Mouse (Mus musculus): ENCODE data around the gene Pigk.

The Pigk gene

DNA sequence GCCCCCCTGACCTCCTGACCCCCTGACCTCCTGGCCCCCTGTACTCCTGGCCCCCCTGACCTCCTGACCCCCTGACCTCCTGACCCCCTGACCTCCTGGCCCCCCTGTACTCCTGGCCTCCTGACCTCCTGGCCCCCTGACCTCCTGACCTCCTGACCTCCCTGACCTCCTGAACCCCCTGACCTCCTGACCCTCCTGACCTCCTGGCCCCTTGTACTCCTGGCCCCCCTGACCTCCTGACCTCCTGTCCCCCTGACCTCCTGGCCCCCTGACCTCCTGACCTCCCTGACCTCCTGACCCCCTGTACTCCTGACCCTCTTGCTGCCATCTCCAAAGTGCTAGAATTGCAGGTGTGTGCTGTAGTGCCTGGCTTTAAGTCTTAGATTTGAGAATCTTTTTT, 19.6 kb downstream of the Pigk start:
- no peak for DNase-seq

DNA sequence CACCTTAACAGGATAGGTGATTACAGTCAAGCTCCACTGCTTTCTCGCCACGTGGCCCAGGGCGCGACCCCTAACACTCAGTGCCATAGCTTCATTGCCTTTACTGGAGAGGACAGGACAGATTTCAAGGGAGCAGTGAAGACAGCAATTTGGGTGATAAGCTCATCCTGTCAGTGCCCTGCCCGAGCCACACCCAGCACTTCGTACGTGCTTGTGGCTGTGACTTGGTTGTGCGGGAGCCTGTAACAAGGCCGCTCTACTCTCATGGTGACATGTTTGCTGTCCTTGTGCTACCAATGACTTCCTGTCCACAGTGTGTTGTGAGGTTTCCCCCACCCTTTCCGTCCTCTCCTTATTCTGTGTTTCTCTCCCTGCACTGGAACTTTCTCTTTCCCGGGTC, 20.2 kb downstream of the Pigk start:
- DNase-seq: no peak

DNA sequence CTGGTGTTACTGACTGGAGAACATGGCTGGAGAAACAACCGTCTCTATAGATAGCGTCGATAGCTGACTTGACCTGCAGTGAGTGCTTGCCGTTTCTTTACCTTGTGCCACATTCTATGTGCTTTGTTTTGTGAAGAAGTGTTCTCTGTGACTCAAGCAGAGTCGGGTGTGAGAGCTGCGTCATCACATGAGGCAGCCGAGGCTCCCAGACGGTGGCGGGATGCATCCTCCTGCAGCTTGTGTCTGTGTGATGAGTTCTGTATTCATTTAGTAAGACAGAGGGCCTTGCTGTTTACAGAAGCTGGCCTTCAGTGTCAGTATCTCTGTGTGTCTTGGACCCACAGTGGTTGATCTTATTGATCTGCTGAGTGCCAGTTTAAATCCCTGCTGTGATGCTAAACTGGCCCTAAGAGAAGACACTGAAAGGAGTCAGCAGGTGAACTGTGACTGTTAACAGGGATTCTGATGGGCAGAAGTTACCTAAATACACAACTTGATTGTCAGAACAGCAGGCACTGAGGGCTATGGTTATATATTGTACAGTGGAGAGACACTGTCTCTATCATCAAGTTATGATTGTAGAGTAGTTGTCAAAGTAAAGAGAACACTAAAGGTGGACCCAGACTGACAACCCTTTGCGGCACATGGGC, 21.8 kb downstream of the Pigk start:
- DNase-seq: no peak

DNA sequence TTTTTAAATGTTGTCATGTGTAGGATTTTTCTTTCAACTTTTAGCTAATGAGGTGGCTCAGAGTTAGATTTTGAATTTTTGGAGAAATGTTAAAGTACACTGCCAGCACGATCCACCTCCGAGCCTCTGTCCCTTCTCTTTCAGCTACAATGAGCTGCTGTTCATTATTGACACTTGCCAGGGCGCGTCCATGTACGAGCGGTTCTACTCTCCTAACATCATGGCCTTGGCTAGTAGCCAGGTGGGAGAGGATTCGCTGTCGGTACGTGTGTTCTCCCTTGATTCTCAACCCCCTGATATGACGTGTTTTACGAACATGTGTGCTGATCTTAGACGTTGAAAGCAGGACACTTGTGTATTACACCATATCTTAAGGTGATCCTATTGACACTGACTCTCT, 30.4 kb downstream of the Pigk start:
- no peak for DNase-seq

DNA sequence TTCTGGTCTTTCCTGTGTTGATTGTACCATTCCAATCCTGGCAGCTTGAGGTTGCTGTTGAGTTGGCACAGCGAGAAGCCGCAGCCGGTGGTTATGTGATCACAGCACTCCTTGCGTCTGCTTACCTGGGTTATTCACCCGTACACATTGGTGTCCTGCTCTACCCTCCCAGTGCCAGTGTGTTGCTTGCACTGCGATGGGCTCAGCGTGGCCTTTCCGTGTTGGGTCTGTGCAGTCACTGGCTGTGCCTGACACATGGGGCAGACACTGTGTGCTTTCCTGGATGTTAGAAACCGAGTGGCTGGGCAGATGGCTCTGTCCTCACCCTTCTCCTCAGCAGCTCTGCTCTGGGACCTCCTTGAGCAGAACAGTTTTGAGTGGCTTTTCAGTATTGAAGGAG, 31.7 kb downstream of the Pigk start:
- no peak for DNase-seq

DNA sequence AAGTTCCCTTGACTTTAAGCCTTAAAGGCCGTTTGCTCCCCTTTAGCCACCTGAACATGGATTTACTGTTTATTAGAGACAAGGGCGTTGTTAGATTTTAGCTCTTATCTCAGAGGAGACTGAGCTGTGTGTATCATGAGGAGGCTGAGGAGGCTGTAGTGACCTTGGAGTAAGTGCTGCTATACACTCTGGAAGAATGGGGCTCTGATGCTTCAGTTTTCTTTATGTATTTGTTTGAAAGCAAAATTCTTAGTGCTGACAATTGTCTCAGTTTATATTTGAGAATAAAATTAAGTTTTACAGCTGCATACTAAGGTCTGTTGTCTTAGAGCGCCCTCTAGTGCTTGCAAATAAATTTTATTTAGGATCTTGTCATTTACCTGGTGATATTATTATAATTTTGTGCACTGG, 35.6 kb downstream of the Pigk start:
- DNase-seq: no peak

DNA sequence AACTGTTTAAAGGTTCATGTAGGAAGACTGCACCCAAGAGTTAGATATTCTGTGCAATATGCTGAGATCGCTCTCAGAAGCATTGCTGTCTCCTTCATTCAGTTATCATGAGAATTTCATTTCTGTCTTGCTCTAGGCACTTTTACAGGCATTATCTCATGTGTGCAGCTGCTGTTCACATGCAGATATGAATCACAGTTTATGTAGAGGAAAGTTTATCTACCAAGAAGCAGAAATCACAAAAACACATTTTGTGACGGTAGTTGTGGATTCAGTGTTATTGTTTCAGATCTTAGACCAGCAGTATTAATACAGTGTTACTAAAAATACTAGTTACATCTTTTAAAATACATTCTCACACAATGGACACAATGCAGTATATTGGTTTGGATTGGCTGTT, 36.0 kb downstream of the Pigk start:
- DNase-seq: no peak

DNA sequence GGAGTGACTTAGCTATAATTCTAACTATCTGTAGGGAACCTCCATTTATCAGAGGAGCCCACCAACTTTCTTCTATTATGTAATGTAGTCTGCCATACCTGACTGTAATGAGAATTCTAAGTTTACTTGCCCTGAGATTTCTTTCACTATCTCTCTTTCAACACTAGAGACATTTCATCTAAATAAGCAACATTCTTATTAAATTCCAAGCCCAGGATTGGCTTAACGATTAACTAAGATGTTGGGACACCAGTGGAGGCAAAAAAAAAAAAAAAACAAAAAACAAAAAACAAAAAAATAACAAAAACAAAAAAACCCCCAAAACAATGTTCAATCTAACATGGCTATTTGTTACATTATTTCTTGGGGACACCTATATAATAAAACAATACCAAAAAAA, 39.0 kb downstream of the Pigk start:
- no peak for DNase-seq

DNA sequence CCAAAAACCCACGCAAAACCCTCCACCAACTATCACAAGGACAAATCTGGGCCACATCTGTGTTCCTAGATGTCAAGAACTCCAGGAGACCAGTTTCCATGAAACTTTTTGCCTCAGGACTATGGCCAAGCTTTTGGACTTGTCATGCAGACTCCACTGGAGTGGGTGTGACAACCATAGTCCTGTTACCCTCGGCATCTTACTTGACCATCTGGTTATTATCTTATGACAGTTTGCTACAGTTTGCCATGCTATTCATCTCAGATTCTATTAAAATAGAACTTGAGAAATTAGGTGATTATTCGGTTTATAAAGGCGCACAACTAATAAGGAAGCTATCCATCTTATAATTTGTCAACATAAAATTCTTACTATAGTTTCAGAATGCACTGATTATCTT, 39.4 kb downstream of the Pigk start:
- DNase-seq: no peak

DNA sequence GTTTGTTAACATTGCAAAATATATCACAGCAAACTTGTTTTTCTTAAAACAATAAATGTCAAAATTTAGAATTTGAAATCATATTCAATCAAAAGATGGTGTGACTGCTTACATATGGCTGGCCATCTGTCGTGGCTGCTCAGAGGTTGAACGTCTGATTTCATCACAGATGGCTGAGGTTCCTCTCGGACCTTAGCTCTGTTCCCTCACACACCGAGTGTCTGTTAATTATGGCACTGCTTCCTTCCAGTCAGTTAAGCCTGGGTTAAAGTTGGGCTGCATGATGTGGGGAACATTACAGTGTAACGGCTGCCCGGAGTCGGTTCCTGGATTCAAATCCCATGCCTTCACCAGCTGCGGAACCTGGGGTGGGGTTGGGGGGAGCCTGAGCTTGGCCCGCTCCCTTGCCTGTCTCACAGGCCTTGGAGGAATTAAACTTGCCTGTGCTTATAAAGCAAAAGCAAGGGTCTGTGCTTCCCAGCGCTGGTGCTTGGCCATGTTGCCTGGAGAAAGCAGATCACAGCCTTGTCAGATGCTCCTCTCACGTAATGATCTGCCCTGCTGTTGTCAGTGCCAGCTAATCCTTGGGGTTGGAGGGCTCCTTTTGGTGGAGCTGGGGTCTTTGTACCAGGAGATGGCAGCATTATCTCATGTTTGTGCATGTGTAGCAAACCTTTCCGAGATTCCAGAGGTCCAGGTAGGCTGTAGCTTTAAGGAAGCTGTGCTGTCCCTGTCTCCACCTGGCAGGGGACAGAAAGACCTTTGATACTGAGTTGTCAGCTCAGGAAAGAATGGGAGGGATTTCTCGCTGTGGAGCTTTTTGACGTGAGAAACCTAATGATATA, 40.2 kb downstream of the Pigk start:
- no peak for DNase-seq

DNA sequence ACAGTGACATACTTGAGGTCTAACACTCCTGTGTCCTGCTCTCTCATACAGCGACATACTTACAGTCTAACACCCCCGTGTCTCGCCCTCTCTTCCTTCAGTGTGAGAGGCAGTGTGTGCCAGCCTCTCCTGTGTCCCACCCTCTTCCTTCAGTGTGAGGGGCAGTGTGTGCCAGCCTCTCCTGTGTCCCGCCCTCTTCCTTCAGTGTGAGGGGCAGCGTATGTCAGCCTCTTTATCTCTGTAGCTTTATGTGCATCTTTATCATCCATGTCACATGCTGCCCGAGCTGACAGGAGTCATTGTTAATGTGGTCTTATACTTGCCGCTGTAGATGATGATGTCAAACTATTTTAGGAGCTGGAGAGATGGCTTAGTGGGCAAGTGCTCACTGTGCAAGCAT, 41.6 kb downstream of the Pigk start:
- DNase-seq: no peak

DNA sequence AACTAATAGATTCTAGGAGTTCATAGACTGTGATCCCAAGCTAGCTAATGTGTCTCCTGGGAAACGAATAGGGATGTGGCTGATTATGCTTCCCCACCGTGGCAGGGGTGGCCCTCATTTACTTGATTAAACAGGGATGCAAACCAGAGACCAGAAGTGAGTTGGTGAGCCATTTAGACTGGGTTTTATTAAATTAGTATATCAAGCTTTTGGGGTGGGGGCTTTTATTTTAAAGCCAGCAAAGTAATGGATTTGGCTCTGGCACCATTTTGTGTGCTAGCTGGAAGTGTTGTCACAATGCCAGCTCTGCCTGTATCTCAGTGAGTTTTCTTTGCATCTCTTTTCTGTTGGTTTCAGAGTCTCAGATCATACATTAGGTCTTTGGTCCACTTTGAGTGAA, 43.0 kb downstream of the Pigk start:
- no peak for DNase-seq

DNA sequence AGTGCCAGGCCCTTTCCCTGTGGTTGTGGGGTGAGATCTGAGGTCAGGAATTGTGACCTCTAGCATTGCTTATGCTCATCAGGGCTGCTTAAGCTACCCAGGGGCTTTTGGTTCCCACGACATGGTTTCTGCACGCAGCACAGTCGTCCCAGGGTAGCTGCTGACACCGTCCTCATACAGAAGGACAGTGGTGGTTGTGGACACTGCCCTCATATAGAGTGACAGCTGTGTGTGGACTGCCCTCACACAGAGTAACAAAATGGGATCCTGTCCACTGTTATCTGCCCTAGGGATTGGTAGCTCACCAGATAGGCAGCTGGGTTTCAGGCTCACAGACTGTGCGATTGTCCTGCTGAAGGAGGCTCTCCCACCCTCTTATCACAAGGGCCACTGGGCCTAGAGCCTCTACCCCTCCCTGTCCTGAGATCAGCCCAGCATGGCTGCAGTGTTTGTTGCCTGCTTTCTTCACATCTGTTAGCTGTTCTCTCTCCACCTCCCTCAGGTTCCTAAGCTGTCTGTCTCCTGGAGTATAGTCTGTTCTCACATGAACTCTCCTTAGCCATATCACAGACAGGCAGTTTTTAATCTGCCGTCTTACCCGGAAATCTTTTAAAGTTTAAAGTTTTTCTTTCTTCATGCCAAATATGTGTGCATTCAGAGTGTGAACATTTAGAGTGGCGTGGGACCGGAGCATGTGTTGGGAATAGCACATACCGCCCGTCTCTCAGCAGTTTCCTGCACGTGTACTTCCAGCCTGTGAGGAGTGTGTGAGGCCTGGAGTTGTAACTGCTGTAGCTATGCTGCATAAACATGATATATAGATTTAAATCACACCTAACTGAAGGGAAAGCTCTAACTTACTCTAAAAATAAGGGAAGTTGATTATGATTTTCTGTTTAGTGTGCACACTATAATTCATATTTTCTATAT, 43.8 kb downstream of the Pigk start:
- no peak for DNase-seq

DNA sequence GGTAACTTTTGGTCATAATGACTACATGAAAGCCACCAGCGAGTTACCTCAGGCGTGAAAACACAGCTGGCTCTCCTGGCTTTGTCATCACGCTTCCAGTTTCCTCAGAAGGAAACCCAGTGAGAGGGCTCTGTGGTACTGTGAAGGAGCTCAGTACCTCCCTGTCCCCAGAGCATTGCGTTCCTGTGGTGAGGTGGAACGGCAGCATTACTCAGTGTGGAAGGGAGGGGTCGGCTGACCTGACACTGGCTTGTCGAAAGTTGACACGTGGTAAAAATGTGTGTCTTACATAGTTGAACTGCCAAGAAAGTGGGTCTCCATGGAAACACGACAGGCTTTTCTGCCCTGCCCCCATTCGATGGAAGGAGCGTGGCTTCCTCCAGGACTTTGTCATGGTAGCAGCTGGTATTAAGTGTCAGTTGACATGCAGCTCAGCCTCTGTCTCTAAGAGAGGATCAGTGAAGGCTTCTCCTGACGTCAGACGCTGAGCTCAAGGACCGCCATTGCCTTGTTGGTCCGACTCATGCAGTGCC, 44.7 kb downstream of the Pigk start:
- DNase-seq: no peak

DNA sequence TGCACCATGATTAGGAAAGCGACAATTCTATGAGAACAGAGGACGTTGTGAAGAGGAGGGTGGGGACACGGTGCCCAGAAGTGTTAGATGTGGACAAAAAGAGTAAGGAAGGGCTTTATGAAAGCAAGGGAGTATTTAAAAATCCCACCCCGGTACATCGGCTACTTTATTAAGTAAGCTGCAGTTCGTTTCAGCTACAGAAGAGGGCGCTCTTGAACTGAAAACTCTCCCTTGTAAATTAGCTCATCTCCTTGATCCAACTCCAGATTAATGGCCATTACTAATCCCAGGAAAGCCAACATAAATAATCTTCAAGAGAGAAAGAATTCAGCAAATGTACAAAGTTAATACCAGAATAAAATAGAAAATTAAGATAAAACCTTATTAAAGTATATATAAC, 47.2 kb downstream of the Pigk start:
- no peak for DNase-seq

DNA sequence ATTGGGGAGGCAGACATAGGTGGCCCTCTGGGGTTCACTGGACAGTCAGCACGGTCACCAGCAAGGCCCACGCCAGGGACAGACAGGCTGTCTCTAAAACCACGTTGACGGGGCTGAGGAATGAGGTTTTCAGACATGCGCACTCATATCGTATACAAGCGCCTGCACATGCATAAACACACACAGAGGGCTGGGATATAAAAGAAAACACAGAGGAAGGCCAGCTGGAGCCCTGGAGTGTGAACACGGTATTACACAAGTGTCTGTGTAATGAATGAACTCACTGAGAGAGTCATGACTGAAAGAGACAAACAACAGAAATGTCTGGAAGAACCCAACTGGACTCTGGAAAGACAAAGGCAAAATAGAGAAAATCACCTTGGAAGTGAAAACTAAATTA, 47.8 kb downstream of the Pigk start:
- DNase-seq: no peak

DNA sequence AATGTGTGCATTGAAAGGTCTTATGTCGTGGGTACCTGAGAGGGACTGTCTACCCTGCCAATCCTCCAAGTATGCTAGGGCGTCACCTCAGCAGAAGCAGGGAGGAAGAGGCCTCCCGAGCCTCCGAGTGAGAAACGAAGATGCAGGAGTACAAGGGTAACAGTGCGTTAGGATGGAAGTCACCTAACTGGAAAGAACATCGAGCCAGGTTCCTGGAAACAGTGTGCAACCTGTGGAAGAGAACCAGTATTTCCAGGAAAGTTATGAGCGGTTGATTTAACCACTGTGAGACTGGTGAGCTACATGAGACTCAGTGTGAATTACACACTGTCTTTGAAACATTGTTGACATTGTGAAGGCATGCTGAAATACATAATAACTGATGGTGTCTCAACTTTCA, 48.4 kb downstream of the Pigk start:
- DNase-seq: no peak

DNA sequence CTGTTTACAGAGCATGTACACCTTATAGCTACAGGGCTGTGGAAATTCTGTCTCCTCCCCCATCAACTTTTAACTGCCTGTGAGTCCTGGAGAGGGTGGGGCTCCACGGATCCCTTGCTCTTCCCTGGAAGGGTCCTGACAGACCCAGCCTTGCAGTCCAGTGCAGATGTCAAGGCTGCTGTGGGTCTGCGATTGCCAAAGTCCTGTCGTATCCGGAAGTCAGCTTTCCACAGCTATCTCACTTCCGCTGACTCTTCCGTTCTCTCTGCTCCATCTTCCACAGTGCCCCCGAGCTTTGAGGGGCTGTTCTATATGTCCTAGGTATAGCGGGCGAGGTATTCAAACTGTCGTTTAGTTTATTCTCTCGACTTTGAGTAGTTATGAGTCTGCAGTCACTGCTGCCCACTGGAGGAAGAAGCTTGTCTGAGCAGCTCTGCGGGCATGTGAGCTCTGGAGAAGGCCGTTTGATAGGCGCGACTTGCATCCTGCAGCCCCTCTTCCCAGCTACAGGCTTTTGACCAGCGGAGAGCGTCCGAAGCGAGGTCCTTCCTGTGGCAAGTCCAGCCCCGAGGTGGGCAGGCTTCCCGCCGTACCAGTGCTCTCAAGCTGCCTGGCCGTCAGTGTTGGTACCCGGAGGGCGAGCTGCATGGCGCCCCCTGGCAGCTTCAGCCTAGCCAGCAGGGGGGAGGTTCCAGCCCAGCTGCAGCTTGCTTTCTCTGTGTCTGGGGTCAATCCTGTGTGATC, 49.4 kb downstream of the Pigk start:
- DNase-seq: peak; percentile 20 to 38

DNA sequence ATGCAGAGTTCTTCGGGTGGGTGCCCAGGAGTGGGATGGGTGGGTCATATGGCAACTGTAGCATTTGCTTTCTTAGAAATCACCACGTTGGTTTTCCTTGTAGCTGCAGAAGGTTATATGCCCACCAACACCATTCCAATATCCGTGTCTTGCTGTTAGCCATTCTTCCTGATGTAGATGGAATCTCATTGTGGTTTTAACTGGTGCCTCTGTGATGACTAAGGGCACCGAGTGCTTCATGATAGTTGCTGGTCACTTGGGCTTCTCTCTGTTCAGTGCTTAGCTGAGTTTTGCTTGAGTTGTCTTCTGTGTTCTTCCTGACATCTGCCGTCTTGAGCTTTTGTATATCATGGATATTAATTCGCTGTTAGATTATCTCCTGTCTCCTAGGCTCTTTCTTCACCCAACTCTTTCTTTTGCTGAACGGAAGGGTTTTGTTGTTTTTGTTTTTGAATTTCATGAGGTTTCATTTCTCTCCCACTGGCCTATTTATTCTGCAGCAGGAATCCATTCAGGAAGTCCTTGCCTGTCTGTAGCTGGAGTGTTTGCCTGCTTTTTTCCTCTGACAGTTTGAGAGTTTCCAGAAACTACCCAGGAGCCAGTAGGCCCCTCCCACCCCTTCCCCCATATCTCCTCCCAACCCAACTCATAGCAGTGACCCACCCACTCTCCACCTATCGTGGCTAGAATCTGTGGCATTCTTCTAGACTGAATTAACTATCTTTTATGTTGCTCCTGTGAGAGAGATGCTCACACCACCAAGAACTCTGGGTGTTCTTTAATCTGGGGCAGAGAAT, 50.8 kb downstream of the Pigk start:
- no peak for DNase-seq

DNA sequence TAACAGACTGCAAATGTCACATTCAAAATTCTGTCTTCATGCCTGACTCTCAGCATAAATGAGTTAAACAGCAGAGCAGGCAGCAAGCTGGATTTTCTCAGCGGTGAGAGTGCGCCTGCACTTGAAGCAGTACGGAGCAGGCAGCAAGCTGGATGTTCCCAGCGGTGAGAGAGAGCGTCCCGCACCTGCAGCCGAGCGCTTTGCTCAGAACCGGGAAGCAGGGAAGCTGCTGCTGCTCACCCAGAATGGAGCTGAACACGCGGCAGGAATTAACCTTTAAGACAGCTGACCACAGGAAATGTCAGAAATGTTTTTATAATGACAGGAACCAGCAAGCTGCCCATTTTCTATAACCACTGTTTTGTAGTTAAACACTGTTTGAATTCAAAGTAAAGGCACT, 53.6 kb downstream of the Pigk start:
- DNase-seq: no peak

DNA sequence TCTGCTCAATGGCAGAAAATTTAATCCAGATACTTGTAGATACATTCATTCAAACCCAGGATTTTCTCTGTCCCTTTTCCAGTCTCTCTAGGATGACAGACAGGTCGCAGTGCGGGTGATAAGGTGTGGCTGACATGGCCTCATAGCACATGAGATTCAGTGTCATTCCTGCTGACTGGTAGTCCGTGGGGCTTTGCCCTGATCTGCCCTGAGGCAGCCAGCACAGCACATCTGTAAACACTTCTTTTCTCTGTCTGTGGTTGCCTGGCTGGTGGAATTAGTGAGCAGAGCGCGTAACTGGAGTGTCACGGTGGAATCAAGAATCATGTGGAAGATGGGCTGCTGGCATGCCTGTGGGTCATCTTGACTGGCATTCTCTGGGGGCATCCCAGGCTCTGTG, 56.2 kb downstream of the Pigk start:
- DNase-seq: no peak

DNA sequence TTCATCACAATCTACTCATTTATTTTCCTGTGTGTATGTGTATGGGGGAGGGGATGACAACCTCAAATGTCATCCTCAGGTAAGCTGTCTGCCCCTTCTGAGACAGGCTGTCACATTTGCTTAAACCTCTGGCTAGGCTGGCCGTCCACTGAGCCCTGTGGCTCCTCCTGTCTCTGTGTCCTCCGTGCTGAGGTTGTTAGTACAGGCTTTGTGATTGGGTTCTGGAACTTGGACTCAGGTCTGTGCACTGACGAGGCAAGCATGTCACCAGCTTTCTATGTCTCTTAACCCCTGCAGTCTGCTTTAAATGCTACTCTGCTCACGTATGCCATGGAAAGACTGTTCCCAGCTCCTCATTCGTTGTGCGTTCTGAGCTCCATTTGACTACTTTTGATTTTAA, 62.5 kb downstream of the Pigk start:
- no peak for DNase-seq
